Mouse (Mus musculus): ENCODE data around the gene Slc6a4.

- no peak for TF ChIP-seq POLR2A (IDR thresholded peaks at IDR 0.05; ENCODE audit: extremely low read depth, insufficient read depth, low read length)
- TF ChIP-seq CTCF (IDR thresholded peaks at IDR 0.05; ENCODE audit: extremely low read depth, insufficient read depth, low read length) = no peak
Observed at GRCm38 (mm10) chr11:76984173-76984572, 14.2 kb upstream of the Slc6a4 start.

All from cortical plate, adult 2 months (tissue).